Mouse (Mus musculus): Measurements from ENCODE around the gene Cmtm6.
A peak's percentile ranks its signal among the peaks of the same experiment; 100 is the strongest.

Gene Cmtm6

GRCm38 (mm10) chr9:114729911-114730805 lies 758 bp upstream of the Cmtm6 start:
- no peak for DNase-seq

DNA sequence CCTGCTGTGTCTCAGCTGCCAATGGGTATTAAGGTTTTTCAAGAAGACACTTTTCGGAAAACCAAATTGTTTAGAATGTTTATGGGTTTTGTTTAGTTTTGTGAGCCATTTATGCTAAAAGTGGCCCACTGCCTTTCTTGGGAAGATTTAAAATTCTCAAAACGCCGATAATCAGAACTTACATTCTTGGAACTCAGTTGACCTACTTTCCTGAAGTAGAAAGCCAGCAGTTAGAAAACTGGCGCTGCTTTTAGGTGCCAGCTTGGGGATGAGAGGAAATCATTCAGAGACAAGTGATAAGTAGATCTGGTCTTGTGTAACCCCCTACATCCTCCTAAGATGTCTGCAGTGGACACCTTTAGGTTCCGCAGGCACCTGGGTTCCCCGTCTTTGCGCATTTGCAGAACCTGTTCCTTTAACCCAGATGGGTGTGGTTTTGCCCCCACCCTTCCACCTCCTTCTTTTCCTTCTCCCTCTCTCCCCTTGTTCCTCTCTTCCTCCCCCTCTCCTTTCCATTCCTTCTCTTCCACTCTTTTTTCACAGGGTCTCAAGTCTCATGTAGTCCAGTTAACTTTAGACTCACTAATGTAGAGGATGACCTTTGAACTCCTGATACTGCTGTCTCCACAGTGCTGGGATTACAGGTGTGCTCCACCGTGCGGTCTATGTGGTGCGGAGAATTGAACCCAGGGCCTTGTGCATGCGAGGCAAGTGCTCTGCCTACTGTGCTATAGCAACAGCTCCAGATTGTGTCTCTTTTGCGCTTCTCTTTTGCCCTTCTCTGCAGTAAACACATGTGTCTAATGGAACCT lies 1.2 kb downstream of the Cmtm6 start:
- no peak for DNase-seq

GRCm38 (mm10) chr9:114733238-114733637 lies 2.3 kb downstream of the Cmtm6 start:
- no peak for DNase-seq

DNA sequence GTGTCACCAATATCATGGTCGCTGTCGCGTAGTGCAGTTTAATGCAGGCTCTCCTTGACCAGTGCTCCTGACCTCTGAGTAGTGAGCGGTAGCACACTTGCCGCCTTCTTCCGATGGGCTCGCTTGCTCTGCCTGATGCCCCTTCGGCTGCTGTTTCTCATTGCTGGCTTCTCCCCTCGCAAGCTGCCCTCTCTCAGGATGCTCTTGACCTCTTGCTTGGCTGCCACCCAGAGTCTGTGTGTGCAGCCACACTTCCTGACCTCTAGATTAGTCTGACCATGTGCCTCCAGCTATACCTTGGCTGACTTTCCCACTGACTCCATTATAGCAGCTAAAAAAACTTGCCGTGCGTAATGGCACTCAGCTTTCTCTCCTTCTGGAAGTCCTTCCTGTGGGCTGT lies 5.5 kb downstream of the Cmtm6 start:
- peak; percentile 66 for DNase-seq

- no peak for DNase-seq
These were observed 9.4 kb downstream of the Cmtm6 start for GRCm38 (mm10) chr9:114740336-114740735.

- no peak for DNase-seq
These were observed 11.8 kb downstream of the Cmtm6 start for GRCm38 (mm10) chr9:114742731-114743130.

GRCm38 (mm10) chr9:114745163-114745562 lies 14.2 kb downstream of the Cmtm6 start:
- DNase-seq: no peak

DNA sequence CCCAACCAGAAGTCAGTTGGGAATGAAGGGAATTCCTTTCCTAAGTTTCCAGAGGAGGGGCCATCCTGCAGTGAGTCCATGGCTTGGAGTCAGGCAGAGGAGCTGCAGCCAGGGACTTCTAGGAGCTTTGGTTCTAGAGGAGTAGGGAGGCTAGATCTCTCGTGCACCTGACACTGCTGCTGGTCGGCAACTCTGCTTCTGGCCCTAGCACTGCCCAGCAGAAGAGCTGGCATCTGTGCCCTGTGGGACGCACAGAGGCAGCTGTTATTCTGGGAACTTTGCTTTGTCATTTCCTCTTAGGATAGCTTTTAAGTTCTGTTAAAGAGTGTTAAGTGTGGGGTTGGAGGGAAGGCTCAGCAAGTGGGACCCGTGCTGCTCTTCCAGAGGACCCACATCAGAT lies 14.7 kb downstream of the Cmtm6 start:
- no peak for DNase-seq

DNA sequence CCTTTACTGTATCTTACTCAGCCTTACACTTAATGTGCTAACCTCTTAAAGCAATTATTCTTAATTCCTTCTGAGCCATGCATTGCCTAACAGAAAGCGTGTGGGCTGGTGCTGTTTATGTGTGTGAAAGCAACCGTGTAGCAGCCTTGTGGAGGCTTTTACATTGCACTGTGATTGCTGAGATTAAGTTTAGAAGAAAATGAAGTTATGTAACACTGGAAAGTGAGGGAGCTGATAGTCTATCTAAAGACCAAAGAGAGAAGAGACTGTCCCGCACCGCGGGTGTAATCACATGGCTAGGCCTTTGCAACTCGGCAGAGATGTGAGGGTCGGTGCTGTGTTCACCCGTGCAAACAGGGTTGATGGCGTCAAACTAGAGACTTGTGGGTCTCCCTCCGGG lies 16.1 kb downstream of the Cmtm6 start:
- DNase-seq: no peak

- DNase-seq: no peak
These were observed 16.6 kb downstream of the Cmtm6 start for GRCm38 (mm10) chr9:114747466-114747865.

DNA sequence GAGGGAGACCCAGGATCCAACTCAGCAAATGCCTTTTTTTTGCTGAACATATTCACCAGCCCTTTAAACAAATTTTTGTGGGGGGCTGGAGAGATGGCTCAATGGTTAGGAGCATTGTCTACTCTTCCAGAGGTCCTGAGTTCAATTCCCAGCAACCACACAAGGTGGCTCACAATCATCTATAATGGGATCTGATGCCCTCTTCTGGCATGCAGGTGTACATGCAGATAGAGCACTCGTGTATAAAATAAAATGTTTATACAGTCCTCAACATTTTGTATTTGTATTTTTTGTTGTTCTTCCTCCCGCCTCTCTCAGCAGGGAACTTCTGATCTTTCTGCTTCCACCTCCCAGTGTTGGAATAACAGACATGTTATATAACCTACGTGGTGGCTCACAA lies 20.7 kb downstream of the Cmtm6 start:
- DNase-seq: no peak

GRCm38 (mm10) chr9:114752311-114752710 lies 21.4 kb downstream of the Cmtm6 start:
- no peak for DNase-seq

- DNase-seq: peak; percentile 96
These were observed 22.1 kb downstream of the Cmtm6 start for GRCm38 (mm10) chr9:114752863-114753484.

- no peak for DNase-seq
These were observed 27.4 kb downstream of the Cmtm6 start for GRCm38 (mm10) chr9:114758272-114758671.

- no peak for DNase-seq
These were observed 27.9 kb downstream of the Cmtm6 start for GRCm38 (mm10) chr9:114758801-114759200.

- no peak for DNase-seq
These were observed 29.0 kb downstream of the Cmtm6 start for GRCm38 (mm10) chr9:114759886-114760285.

DNA sequence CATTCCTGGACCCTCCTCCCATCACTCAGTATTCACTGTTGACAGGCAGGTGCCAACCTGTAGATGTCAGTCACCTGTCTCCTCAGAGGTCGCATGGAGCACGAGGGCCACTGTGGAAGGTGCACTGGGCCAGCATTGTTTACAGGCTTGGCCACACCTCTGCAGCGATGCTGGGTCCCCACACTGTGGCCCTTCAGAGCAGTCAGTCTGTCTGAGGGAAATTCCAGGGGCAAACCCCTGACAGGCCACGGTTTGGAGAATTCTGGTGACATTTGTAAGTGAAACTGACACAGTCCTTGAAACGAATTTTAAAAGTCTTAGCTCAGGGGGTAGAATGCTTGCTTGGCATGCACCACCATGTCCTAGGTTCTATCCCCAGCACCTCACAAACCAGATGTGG lies 29.4 kb downstream of the Cmtm6 start:
- DNase-seq: no peak

- no peak for DNase-seq
These were observed 30.9 kb downstream of the Cmtm6 start for GRCm38 (mm10) chr9:114761848-114762247.

- DNase-seq: peak; percentile 74
These were observed 32.4 kb downstream of the Cmtm6 start for GRCm38 (mm10) chr9:114763341-114763740.

GRCm38 (mm10) chr9:114767030-114767429 lies 36.1 kb downstream of the Cmtm6 start:
- DNase-seq: peak; percentile 68

GRCm38 (mm10) chr9:114767507-114767906 lies 36.6 kb downstream of the Cmtm6 start:
- no peak for DNase-seq

DNA sequence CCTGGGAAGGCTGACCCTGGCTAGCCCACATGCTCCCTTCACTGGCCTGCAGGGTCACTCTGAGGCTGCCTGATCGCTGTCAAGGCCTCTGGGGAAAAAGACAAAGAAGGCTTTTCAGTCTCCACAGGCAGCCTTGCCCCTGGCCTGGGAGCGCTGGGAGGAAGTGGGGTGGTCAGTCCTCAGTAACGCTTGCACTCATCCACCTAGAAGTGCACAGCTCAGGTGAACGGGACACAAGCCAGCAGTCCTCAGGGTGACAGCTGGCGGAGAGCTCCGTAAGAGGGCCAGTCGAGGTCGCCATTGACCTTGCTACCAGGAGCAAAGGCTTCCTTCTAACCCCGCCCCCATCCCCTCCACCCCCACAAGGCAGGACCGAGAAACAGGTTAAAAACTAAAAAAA lies 37.1 kb downstream of the Cmtm6 start:
- DNase-seq: peak; percentile 33

GRCm38 (mm10) chr9:114770224-114770623 lies 39.3 kb downstream of the Cmtm6 start:
- DNase-seq: no peak
